Mouse (Mus musculus): ENCODE data around the gene Asic2.

DNA sequence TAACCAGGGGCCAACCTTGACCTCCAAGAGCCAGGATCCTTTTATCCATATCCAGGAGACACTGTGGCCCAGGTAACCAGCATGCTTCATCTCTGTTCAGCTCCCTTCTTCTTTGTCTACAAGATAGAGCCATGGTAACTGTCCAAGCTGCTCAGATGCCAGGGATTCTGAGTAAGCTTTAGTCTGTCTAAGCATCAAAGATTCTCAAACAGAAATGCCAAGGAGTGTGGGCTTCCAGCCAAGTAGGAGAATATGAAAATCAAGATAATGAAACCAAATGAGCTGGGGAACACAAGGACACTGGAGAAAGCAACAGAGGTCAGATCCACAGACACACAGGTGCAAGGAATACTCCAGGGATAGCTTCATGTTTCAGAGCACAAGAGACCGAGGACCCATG lies 153.4 kb downstream of the Asic2 start:
- TF ChIP-seq POLR2A (IDR thresholded peaks at IDR 0.05; ENCODE audit: borderline replicate concordance, insufficient read depth, low read length) (no peak), CTCF (IDR thresholded peaks at IDR 0.05; ENCODE audit: borderline replicate concordance, insufficient read depth, low read depth, low read length) (no peak)
